Mouse (Mus musculus) kidney, adult 18-20 months (tissue): Measurements from ENCODE around the gene Enpp6.

Experiments used
- DNase-seq: peaks from one replicate; pipeline ENCODE4 v3.0.0; 2021

Gene Enpp6

DNA sequence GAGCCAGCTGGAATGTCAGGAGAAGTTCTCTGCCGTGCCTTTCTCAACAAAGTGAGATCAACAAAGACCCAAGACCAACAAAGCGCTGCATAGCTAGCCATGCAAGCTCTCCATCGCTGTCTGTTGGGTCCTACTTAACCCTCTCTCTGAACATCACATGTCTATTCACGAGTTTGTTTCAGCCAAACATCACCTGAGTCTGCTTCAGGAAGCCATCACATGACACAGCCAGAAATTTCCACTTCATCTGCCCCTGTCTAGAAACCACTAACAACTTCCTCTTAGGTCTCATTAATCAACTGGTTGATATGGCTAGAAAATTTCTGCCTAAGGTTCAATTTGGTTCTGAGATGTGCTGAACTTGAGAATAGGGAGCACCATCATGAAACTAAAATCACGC, 85.3 kb downstream of the Enpp6 start:
- DNase-seq, result no peak

- no peak for DNase-seq
Measured at GRCm38 (mm10) chr8:47075941-47076555, 89.4 kb downstream of the Enpp6 start.

- no peak for DNase-seq
Measured at GRCm38 (mm10) chr8:47080037-47080436, 93.3 kb downstream of the Enpp6 start.

- DNase-seq, result no peak
Measured at GRCm38 (mm10) chr8:47082201-47083027, 95.7 kb downstream of the Enpp6 start.

DNA sequence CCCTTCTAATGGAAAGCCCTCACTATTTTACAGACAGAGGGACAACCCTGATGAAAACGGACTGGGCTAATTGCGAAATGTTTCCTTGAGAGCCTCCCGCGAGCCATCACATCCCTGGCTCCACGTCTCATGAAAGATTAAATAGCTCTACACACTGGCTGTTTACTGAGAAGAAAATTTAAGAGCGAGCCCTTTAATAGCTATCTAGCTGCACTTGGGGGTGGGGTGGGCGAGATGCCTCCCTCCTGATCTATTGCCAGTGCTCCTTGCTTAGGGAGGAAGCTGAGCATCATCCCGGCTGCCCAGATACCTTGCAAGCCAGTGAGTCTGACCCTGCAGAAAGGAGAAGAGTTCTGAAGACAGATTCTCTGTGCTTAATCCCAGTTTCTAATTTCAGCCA, 103.3 kb downstream of the Enpp6 start:
- DNase-seq, result no peak

DNA sequence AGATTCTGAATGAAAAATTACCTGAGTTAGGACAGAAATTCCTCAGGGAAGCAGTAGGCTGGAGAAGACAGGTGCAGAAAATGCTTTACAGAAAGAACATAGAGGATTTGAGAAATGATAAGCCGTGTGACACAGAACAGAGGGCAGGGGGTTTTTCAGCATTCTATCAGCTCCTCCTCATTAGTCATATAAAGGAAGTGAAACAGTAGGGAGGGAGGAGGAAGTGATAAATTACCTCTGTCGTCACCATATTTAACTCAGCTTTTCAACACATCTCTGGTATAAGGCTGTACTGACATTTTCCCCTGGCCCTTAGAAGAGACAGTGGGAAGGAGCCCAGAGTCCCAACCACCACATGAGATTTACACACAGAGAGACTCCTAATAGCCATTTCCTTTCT, 118.9 kb downstream of the Enpp6 start:
- DNase-seq, result no peak

GRCm38 (mm10) chr8:47114133-47114796, 127.6 kb downstream of the Enpp6 start:
- DNase-seq, result no peak

- no peak for DNase-seq
Measured at GRCm38 (mm10) chr8:47117336-47117735, 130.6 kb downstream of the Enpp6 start.

- no peak for DNase-seq
Measured at GRCm38 (mm10) chr8:47119895-47120294, 133.2 kb downstream of the Enpp6 start.

- no peak for DNase-seq
Measured at GRCm38 (mm10) chr8:47128859-47129258, 142.2 kb downstream of the Enpp6 start.

DNA sequence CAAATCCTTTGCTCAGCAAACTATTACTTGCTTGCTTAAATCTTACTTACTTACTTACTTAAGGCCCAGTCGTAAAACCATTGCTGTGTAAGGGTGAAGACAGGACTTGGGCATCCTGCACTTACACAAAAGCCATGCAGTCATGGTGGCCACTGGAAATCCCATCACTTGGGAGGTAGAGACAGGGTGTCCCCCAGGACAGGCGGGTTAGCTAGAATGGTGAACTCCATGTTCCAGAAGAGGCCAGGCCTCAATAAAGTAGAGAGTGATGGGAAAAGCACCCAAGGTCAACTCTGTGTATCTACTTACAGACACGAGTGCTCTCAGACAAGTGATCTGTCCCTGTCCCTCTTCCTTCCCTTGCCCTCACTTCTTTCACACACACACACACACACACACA, 146.7 kb downstream of the Enpp6 start:
- no peak for DNase-seq

GRCm38 (mm10) chr8:47134736-47135135, 148.0 kb downstream of the Enpp6 start:
- no peak for DNase-seq

GRCm38 (mm10) chr8:47135586-47135985, 148.9 kb downstream of the Enpp6 start:
- DNase-seq, result peak; percentile 34

DNA sequence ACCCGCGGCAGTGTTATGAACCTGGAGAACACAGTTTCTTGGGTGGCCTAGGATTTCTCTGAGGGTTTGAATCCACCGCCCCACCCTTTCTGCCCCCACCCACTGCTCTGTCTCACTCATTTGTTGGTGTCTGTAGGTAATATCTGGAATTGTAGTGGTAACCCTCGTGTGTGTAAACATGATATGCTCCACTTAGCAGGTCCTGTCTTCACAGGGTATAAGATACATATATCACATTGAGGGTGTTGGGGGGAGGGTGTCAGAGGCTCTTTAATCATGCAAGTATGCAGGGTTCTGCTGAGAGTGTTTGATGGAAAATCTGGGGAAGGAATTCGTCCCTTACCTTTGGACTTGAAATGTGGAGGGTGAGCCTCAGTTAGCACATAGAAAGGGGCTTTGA, 149.4 kb downstream of the Enpp6 start:
- no peak for DNase-seq

DNA sequence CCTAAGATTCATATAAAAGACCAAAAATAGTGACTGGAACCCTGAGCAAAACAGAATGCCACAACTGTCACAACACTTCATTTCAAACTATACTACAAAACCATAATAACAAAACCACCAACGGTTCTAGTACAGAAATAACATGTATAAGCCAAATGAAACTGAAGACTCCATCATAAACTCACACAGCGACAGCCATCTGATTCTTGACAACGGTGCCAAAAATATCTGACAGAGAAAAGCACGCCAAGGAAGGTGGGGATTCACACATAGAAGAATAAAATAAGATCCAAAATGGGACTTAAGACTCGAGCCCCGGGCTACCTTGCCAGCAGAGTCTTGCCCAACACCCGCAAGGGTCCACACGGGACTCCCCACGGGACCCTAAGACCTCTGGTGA, 158.6 kb downstream of the Enpp6 start:
- DNase-seq, result no peak
